Mouse (Mus musculus) liver, adult 2 months (tissue): Measurements from ENCODE around the gene Parp8.

Experiments used
- CTCF ChIP-seq: fragments of 200-500 bp; IDR thresholded peaks from 2 replicates; pipeline ENCODE4 v1.5.1; 2011; ENCODE audit warnings: low read depth, low read length, control low read depth
- POLR2A ChIP-seq: fragments of 200-500 bp; IDR thresholded peaks from 2 replicates; pipeline ENCODE4 v1.6.1; 2011; ENCODE audit warnings: low read length, control low read depth; ENCODE audit not compliant: insufficient read depth; ENCODE audit errors: extremely low read depth

DNA sequence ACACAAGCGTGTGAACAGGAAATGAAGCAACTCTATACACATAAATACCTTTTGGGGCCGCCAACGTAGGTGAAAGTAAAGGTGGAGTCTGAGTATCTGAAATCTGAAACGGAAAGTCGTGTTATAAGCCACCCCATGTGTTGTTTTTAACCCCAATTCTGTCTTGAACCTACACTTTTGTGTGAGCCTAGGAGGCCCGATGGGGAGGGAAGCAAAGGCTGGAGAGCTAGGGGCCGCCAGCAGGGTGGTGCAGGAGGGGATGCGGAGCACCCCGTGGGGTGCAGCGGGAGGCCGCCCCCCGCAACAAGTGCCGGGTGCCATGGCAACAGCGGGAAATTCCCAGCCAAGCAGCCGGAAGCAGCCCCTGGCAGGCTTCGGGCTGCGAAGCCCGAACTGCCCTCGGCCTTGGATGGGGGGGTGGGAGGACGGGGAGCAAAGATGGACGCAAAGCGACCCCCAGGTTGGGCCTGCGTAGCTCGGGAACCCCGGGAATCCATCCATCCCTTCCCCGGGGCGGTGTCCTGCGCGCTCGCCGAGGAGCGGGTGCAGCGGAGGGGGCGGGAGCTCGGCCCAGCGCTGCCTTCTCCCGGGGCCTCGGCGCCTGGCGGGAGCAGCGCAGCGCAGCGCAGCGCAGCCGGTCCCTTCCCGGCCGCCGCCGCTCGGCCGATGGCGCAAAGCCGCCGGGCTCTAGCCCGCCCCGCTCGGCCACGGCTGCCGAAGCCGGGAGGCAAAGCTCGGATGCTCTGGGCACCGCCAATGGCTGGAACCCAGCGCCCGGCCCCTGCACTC, 1.0 kb downstream of the Parp8 start:
- no peak for TF ChIP-seq CTCF
- no peak for TF ChIP-seq POLR2A
